Mouse (Mus musculus): Measurements from ENCODE around the gene Dnah2. TPM values are rescaled to one million over a fixed set of nuclear protein-coding genes. Genes with fewer than 3 reads are reported as not detected.

Gene Dnah2
- polyA plus RNA-seq, 1 experiment from 2014 or later = 0.52 TPM

GRCm38 (mm10) chr11:69457006-69457579 is 91.8 kb downstream of the Dnah2 start:
- Histone ChIP-seq H3K27me3 (replicated peaks; ENCODE audit: control insufficient read depth, insufficient read depth, low read length) (no peaks in the 10 kb centered on the region), H3K9me3 (ENCODE audit: control insufficient read depth, low read length) (no peaks in the 10 kb centered on the region), H3K9ac (ENCODE audit: low read depth, low read length) (0 out of 2 replicates have a peak overlapping the region, but pooled peaks have one; percentile 20), H3K4me2 (peak overlapping the region; percentile 27), H3K27ac (ENCODE audit: low read depth, low read length) (no peak overlapping the region; the same call in 1 of the 2 replicates), H3K36me3 (ENCODE audit: control insufficient read depth, insufficient read depth, low read length) (no peaks in the 10 kb centered on the region), H3K4me1 (replicated peaks; ENCODE audit: control insufficient read depth, insufficient read depth, low read length) (peaks cover 27% of the 10 kb centered on the region), H3K4me3 (ENCODE audit: low read depth, low read length) (no peak overlapping the region)
- 19% methylated on average over 6 of the region's 6 CpGs for WGBS
- no peak for DNase-seq (ENCODE audit: low spot score)
- ATAC-seq (replicated peaks; ENCODE audit: low FRiP score) = peak; percentile 68

GRCm38 (mm10) chr11:69452114-69452867 is 96.6 kb downstream of the Dnah2 start:
- Histone ChIP-seq H3K4me2 (peak overlapping the region; percentile 38), H3K4me3 (ENCODE audit: low read depth, low read length) (no peak overlapping the region), H3K36me3 (ENCODE audit: control insufficient read depth, insufficient read depth, low read length) (no peaks in the 10 kb centered on the region), H3K9ac (ENCODE audit: low read depth, low read length) (no peak overlapping the region; the same call in 1 of the 2 replicates), H3K27me3 (replicated peaks; ENCODE audit: control insufficient read depth, insufficient read depth, low read length) (no peaks in the 10 kb centered on the region), H3K9me3 (ENCODE audit: control insufficient read depth, low read length) (no peaks in the 10 kb centered on the region), H3K4me1 (replicated peaks; ENCODE audit: control insufficient read depth, insufficient read depth, low read length) (peaks cover 20% of the 10 kb centered on the region), H3K27ac (ENCODE audit: low read depth, low read length) (peak overlapping the region; percentile 25; the same call in 1 of the 2 replicates)
- DNase-seq (ENCODE audit: low spot score) = no peak
- ATAC-seq (replicated peaks; ENCODE audit: low FRiP score) = no peak
- WGBS = 58% methylated on average over 23 of the region's 23 CpGs

GRCm38 (mm10) chr11:69447299-69447698 is 101.6 kb downstream of the Dnah2 start:
- Histone ChIP-seq H3K27ac (ENCODE audit: low read depth, low read length) (no peak overlapping the region), H3K4me2 (no peak overlapping the region), H3K9me3 (ENCODE audit: control insufficient read depth, low read length) (no peaks in the 10 kb centered on the region), H3K4me1 (replicated peaks; ENCODE audit: control insufficient read depth, insufficient read depth, low read length) (peaks cover 10% of the 10 kb centered on the region), H3K9ac (ENCODE audit: low read depth, low read length) (no peak overlapping the region), H3K36me3 (ENCODE audit: control insufficient read depth, insufficient read depth, low read length) (no peaks in the 10 kb centered on the region), H3K4me3 (ENCODE audit: low read depth, low read length) (no peak overlapping the region), H3K27me3 (replicated peaks; ENCODE audit: control insufficient read depth, insufficient read depth, low read length) (no peaks in the 10 kb centered on the region)
- DNase-seq (ENCODE audit: low spot score) (no peak), ATAC-seq (replicated peaks; ENCODE audit: low FRiP score) (no peak)
- 84% methylated on average over 7 of the region's 7 CpGs for WGBS

- Histone ChIP-seq H3K27ac (ENCODE audit: low read depth, low read length) (no peak overlapping the region), H3K4me1 (replicated peaks; ENCODE audit: control insufficient read depth, insufficient read depth, low read length) (peaks cover 6% of the 10 kb centered on the region; the same call in 1 of the 2 replicates), H3K9ac (ENCODE audit: low read depth, low read length) (no peak overlapping the region), H3K4me2 (no peak overlapping the region), H3K9me3 (ENCODE audit: control insufficient read depth, low read length) (no peaks in the 10 kb centered on the region), H3K4me3 (ENCODE audit: low read depth, low read length) (no peak overlapping the region), H3K27me3 (replicated peaks; ENCODE audit: control insufficient read depth, insufficient read depth, low read length) (no peaks in the 10 kb centered on the region), H3K36me3 (ENCODE audit: control insufficient read depth, insufficient read depth, low read length) (no peaks in the 10 kb centered on the region)
- DNase-seq (ENCODE audit: low spot score) (no peak), ATAC-seq (replicated peaks; ENCODE audit: low FRiP score) (no peak)
- WGBS = 30% methylated on average over 5 of the region's 5 CpGs
These were observed 105.6 kb downstream of the Dnah2 start for GRCm38 (mm10) chr11:69443328-69443727.

- 27% methylated on average over 3 of the region's 3 CpGs for WGBS
These were observed 111.6 kb downstream of the Dnah2 start for GRCm38 (mm10) chr11:69437291-69437690.

GRCm38 (mm10) chr11:69433189-69433588 is 115.7 kb downstream of the Dnah2 start:
- H3K27ac ChIP-seq (ENCODE audit: low read depth, low read length) = no peak overlapping the region
- H3K4me2 ChIP-seq = no peak overlapping the region
- no peaks in the 10 kb centered on the region for H3K36me3 ChIP-seq (ENCODE audit: control insufficient read depth, insufficient read depth, low read length)
- 62% methylated on average over 6 of the region's 6 CpGs for WGBS
- H3K4me1 ChIP-seq (replicated peaks; ENCODE audit: control insufficient read depth, insufficient read depth, low read length) = peaks cover 11% of the 10 kb centered on the region
- no peak overlapping the region for H3K9ac ChIP-seq (ENCODE audit: low read depth, low read length)
- DNase-seq (ENCODE audit: low spot score) = no peak
- H3K27me3 ChIP-seq (replicated peaks; ENCODE audit: control insufficient read depth, insufficient read depth, low read length) = 0 out of 2 replicates have a peak, but pooled peaks cover 5% of the 10 kb centered on the region
- H3K4me3 ChIP-seq (ENCODE audit: low read depth, low read length) = no peak overlapping the region
- ATAC-seq (replicated peaks; ENCODE audit: low FRiP score) = no peak
- H3K9me3 ChIP-seq (ENCODE audit: control insufficient read depth, low read length) = no peaks in the 10 kb centered on the region

More at GRCm38 (mm10) chr11:69437291-69437690, 111.6 kb downstream of the Dnah2 start:
- H3K27ac ChIP-seq (ENCODE audit: low read depth, low read length) = no peak overlapping the region
- no peaks in the 10 kb centered on the region for H3K4me1 ChIP-seq (replicated peaks; ENCODE audit: control insufficient read depth, insufficient read depth, low read length)
- H3K36me3 ChIP-seq (ENCODE audit: control insufficient read depth, insufficient read depth, low read length) = no peaks in the 10 kb centered on the region
- H3K4me2 ChIP-seq = no peak overlapping the region
- no peak overlapping the region for H3K4me3 ChIP-seq (ENCODE audit: low read depth, low read length)
- ATAC-seq (replicated peaks; ENCODE audit: low FRiP score) = no peak
- DNase-seq (ENCODE audit: low spot score) = no peak
- H3K9ac ChIP-seq (ENCODE audit: low read depth, low read length) = no peak overlapping the region
- 0 out of 2 replicates have a peak, but pooled peaks cover 5% of the 10 kb centered on the region for H3K27me3 ChIP-seq (replicated peaks; ENCODE audit: control insufficient read depth, insufficient read depth, low read length)
- H3K9me3 ChIP-seq (ENCODE audit: control insufficient read depth, low read length) = no peaks in the 10 kb centered on the region

- no peak overlapping the region for H3K4me2 ChIP-seq
- DNase-seq (ENCODE audit: low spot score) (no peak), ATAC-seq (replicated peaks; ENCODE audit: low FRiP score) (no peak)
- H3K27me3 ChIP-seq (replicated peaks; ENCODE audit: control insufficient read depth, insufficient read depth, low read length) = 0 out of 2 replicates have a peak, but pooled peaks cover 5% of the 10 kb centered on the region
- H3K36me3 ChIP-seq (ENCODE audit: control insufficient read depth, insufficient read depth, low read length) = no peaks in the 10 kb centered on the region
- no peak overlapping the region for H3K27ac ChIP-seq (ENCODE audit: low read depth, low read length)
- no peak overlapping the region for H3K9ac ChIP-seq (ENCODE audit: low read depth, low read length)
- 71% methylated on average over 11 of the region's 11 CpGs for WGBS
- no peak overlapping the region for H3K4me3 ChIP-seq (ENCODE audit: low read depth, low read length)
- peaks cover 11% of the 10 kb centered on the region for H3K4me1 ChIP-seq (replicated peaks; ENCODE audit: control insufficient read depth, insufficient read depth, low read length)
- H3K9me3 ChIP-seq (ENCODE audit: control insufficient read depth, low read length) = no peaks in the 10 kb centered on the region
These were observed 116.3 kb downstream of the Dnah2 start for GRCm38 (mm10) chr11:69432640-69432982.

GRCm38 (mm10) chr11:69431829-69432639 is 116.9 kb downstream of the Dnah2 start:
- ATAC-seq (replicated peaks; ENCODE audit: low FRiP score) (0 out of 2 replicates have a peak, but pooled peaks have one; percentile 47), DNase-seq (ENCODE audit: low spot score) (peak; percentile 51)
- no peak overlapping the region for H3K9ac ChIP-seq (ENCODE audit: low read depth, low read length)
- no peak overlapping the region for H3K4me2 ChIP-seq
- H3K36me3 ChIP-seq (ENCODE audit: control insufficient read depth, insufficient read depth, low read length) = no peaks in the 10 kb centered on the region
- 0 out of 2 replicates have a peak, but pooled peaks cover 5% of the 10 kb centered on the region for H3K27me3 ChIP-seq (replicated peaks; ENCODE audit: control insufficient read depth, insufficient read depth, low read length)
- H3K4me1 ChIP-seq (replicated peaks; ENCODE audit: control insufficient read depth, insufficient read depth, low read length) = peaks cover 11% of the 10 kb centered on the region
- H3K9me3 ChIP-seq (ENCODE audit: control insufficient read depth, low read length) = no peaks in the 10 kb centered on the region
- WGBS = 40% methylated on average over 11 of the region's 11 CpGs
- no peak overlapping the region for H3K27ac ChIP-seq (ENCODE audit: low read depth, low read length)
- H3K4me3 ChIP-seq (ENCODE audit: low read depth, low read length) = no peak overlapping the region
